In genomic region chr5:137115866-137116847, GRCm38 (mm10) we compare ENCODE assay signal across 8 mouse cellular contexts. TPM values are rescaled to one million over a fixed set of nuclear protein-coding genes. Genes with fewer than 3 reads are reported as not detected.
DNase-seq lines count a peak whose midpoint lies in the region; ATAC-seq lines count a peak whose summit lies in the region.

Gene Trim56, minus strand, starts transcription at chr5:137116209.

- peak within 1 kb of the TSS; percentile 54 for H3K4me2 ChIP-seq in forebrain, embryonic 15.5 days (replicated peaks)
- peak within 1 kb of the TSS; percentile 74 for H3K4me2 ChIP-seq in limb, embryonic 12.5 days
- H3K4me2 ChIP-seq in midbrain, embryonic 12.5 days (replicated peaks), result peak within 1 kb of the TSS; percentile 67

- peak; percentile 54 to 71 for DNase-seq in CD8-positive naive resting alpha-beta T cell, adult 2 months (ENCODE audit: low read depth in 2 of 2, low spot score in 2 of 2)
- peak; percentile 88 to 90 for DNase-seq in adrenal gland, postnatal 36 days
- peak; percentile 68 for DNase-seq in hindbrain, embryonic 10.5 days (ENCODE audit: low spot score)
- DNase-seq in spleen, postnatal 36 days (ENCODE audit: low spot score in 2 of 2), result peak; percentile 87 to 88
- DNase-seq in cerebellum, postnatal 36 days, result no peak

- peak within 1 kb of the TSS; percentile 41; the same call in 1 of the 2 replicates for H3K9ac ChIP-seq in forebrain, embryonic 15.5 days (replicated peaks)
- H3K9ac ChIP-seq in limb, embryonic 12.5 days (replicated peaks), result peak within 1 kb of the TSS; percentile 86
- H3K9ac ChIP-seq in midbrain, embryonic 12.5 days (replicated peaks), result peak within 1 kb of the TSS; percentile 56

- peaks cover 16% of the 10 kb centered on the region for H3K4me1 ChIP-seq in forebrain, embryonic 15.5 days
- peaks cover 20% of the 10 kb centered on the region for H3K4me1 ChIP-seq in hindbrain, embryonic 10.5 days (replicated peaks)
- H3K4me1 ChIP-seq in limb, embryonic 12.5 days (replicated peaks), result peaks cover 14% of the 10 kb centered on the region
- peaks cover 13% of the 10 kb centered on the region for H3K4me1 ChIP-seq in midbrain, embryonic 12.5 days

- H3K9me3 ChIP-seq in forebrain, embryonic 15.5 days, result no peaks in the 10 kb centered on the region
- H3K9me3 ChIP-seq in hindbrain, embryonic 10.5 days, result peaks cover 11% of the 10 kb centered on the region; the same call in 1 of the 2 replicates
- H3K9me3 ChIP-seq in limb, embryonic 12.5 days, result peaks cover 28% of the 10 kb centered on the region
- no peaks in the 10 kb centered on the region for H3K9me3 ChIP-seq in midbrain, embryonic 12.5 days

- WGBS in forebrain, embryonic 15.5 days, result 14% methylated on average over 29 of the region's 29 CpGs
- WGBS in hindbrain, embryonic 10.5 days, result 10% methylated on average over 29 of the region's 29 CpGs
- WGBS in limb, embryonic 12.5 days, result 8% methylated on average over 29 of the region's 29 CpGs
- 12% methylated on average over 28 of the region's 29 CpGs for WGBS in midbrain, embryonic 12.5 days

- no peak for ATAC-seq in forebrain, embryonic 15.5 days (replicated peaks)
- ATAC-seq in limb, embryonic 12.5 days (ENCODE audit: insufficient number of reproducible peaks, insufficient read depth, low FRiP score, low TSS enrichment, low read depth), result peak; percentile 61; the same call in 1 of the 2 replicates
- ATAC-seq in midbrain, embryonic 12.5 days (ENCODE audit: low FRiP score, low read depth), result 0 out of 2 replicates have a peak, but pooled peaks have one; percentile 56

- no peaks in the 10 kb centered on the region for H3K27me3 ChIP-seq in forebrain, embryonic 15.5 days
- H3K27me3 ChIP-seq in hindbrain, embryonic 10.5 days (ENCODE audit: insufficient read depth, poor library complexity, severe bottlenecking), result no peaks in the 10 kb centered on the region
- no peaks in the 10 kb centered on the region for H3K27me3 ChIP-seq in limb, embryonic 12.5 days
- 0 out of 2 replicates have a peak, but pooled peaks cover 7% of the 10 kb centered on the region for H3K27me3 ChIP-seq in midbrain, embryonic 12.5 days

- H3K36me3 ChIP-seq in forebrain, embryonic 15.5 days, result no peaks in the 10 kb centered on the region
- peaks cover 33% of the 10 kb centered on the region for H3K36me3 ChIP-seq in hindbrain, embryonic 10.5 days
- peaks cover 33% of the 10 kb centered on the region for H3K36me3 ChIP-seq in limb, embryonic 12.5 days
- peaks cover 9% of the 10 kb centered on the region for H3K36me3 ChIP-seq in midbrain, embryonic 12.5 days

- H3K27ac ChIP-seq in forebrain, embryonic 15.5 days (replicated peaks), result no peak within 1 kb of the TSS
- H3K27ac ChIP-seq in hindbrain, embryonic 10.5 days, result peak within 1 kb of the TSS; percentile 94
- peak within 1 kb of the TSS; percentile 81 for H3K27ac ChIP-seq in limb, embryonic 12.5 days
- H3K27ac ChIP-seq in midbrain, embryonic 12.5 days (replicated peaks), result no peak within 1 kb of the TSS

- peak within 1 kb of the TSS; percentile 43 for H3K4me3 ChIP-seq in forebrain, embryonic 15.5 days
- peak within 1 kb of the TSS; percentile 72 for H3K4me3 ChIP-seq in hindbrain, embryonic 10.5 days
- peak within 1 kb of the TSS; percentile 65 for H3K4me3 ChIP-seq in limb, embryonic 12.5 days (replicated peaks)
- peak within 1 kb of the TSS; percentile 47 for H3K4me3 ChIP-seq in midbrain, embryonic 12.5 days

RNA-seq across cellular contexts. Expression of gene Trim56, which starts in this region (rescaled TPM):
- total RNA-seq in adrenal gland, postnatal 36 days (2021), result 10 to 100 TPM; 40.9 to 44.8 TPM
- polyA plus RNA-seq in forebrain, embryonic 15.5 days (2015; fragmentation: Nextera tagmentation; extraction: Ambion mirVana), result 3.4 and 3.7 TPM in 2 replicates
- polyA plus RNA-seq in hindbrain, embryonic 10.5 days (2016; fragmentation: Nextera tagmentation; extraction: Ambion mirVana), result 5.2 and 5.4 TPM in 2 replicates
- 6.9 and 8.6 TPM in 2 replicates for polyA plus RNA-seq in limb, embryonic 12.5 days (2016; fragmentation: Nextera tagmentation; extraction: Ambion mirVana)
- 5.3 and 5.5 TPM in 2 replicates for polyA plus RNA-seq in midbrain, embryonic 12.5 days (2016; fragmentation: Nextera tagmentation; extraction: Ambion mirVana)

Comparison
In these comparisons a context has a peak if more than half of its experiments do, and no peak if none do; other contexts are left out.
1. DNase-seq: peak in CD8-positive naive resting alpha-beta T cell, adult 2 months (2 of 2), adrenal gland, postnatal 36 days (2 of 2), hindbrain, embryonic 10.5 days (single experiment) and spleen, postnatal 36 days (2 of 2); none in cerebellum, postnatal 36 days (0 of 2).
2. H3K27ac ChIP-seq: peak in hindbrain, embryonic 10.5 days (single experiment) and limb, embryonic 12.5 days (single experiment); none in forebrain, embryonic 15.5 days (single experiment) and midbrain, embryonic 12.5 days (single experiment).
3. Peak in every context shown above with its lines, with median percentiles within 50 percentile points of each other: H3K4me2 ChIP-seq, H3K4me3 ChIP-seq and H3K9ac ChIP-seq.